Mouse (Mus musculus) testis, adult 2 months (tissue): Measurements from ENCODE around the gene Tex37. TPM values are rescaled to one million over a fixed set of nuclear protein-coding genes. Genes with fewer than 3 reads are reported as not detected.

ENCODE experiments used
- H3K27ac ChIP-seq: fragments of 200-500 bp; 2 replicates; pipeline ENCODE4 v1.5.1; 2012; ENCODE audit warnings: low read depth, low read length; ENCODE audit not compliant: control insufficient read depth, insufficient read depth
- H3K27me3 ChIP-seq: fragments of 200-500 bp; 2 replicates; pipeline ENCODE4 v1.6.1; 2012; ENCODE audit warnings: mild to moderate bottlenecking, low read length, moderate library complexity; ENCODE audit not compliant: control insufficient read depth, insufficient read depth
- H3K36me3 ChIP-seq: fragments of 200-500 bp; 2 replicates; pipeline ENCODE4 v1.6.1; 2012; ENCODE audit warnings: mild to moderate bottlenecking, low read length; ENCODE audit not compliant: control insufficient read depth, insufficient read depth
- H3K4me1 ChIP-seq: fragments of 200-500 bp; 2 replicates; pipeline ENCODE4 v1.6.1; 2012; ENCODE audit warnings: low read length; ENCODE audit not compliant: control insufficient read depth, insufficient read depth
- H3K4me3 ChIP-seq: fragments of 200-500 bp; 2 replicates; pipeline ENCODE4 v1.5.1; 2012; ENCODE audit warnings: low read depth, mild to moderate bottlenecking, low read length, moderate library complexity, mixed read lengths; ENCODE audit not compliant: control insufficient read depth
- CTCF ChIP-seq: fragments of 200-500 bp; IDR thresholded peaks from 2 replicates; pipeline ENCODE4 v1.5.1; 2012; ENCODE audit warnings: low read depth, mild to moderate bottlenecking, inconsistent platforms, low read length, moderate library complexity; ENCODE audit not compliant: control insufficient read depth, insufficient read depth, insufficient replicate concordance
- POLR2A ChIP-seq: fragments of 200-500 bp; IDR thresholded peaks from 2 replicates; pipeline ENCODE4 v1.6.1; 2012; ENCODE audit warnings: low read depth, mild to moderate bottlenecking, inconsistent platforms, low read length, moderate library complexity; ENCODE audit not compliant: control insufficient read depth
- polyA plus RNA-seq: library from polyadenylated mRNA; depleted of rRNA; stranded (reverse); fragments of >200 nt; gene quantifications from 2 replicates; pipeline ENCODE4 v1.2.3, GENCODE M21; 2012

The Tex37 gene
- polyA plus RNA-seq, 1 experiment, result 420 TPM

GRCm38 (mm10) chr6:70911668-70912395 lies 6.9 kb downstream of the Tex37 start:
- Histone ChIP-seq H3K36me3 (no peaks in the 10 kb centered on the region), H3K4me1 (peaks cover 2% of the 10 kb centered on the region; the same call in 1 of the 2 replicates), H3K4me3 (no peak overlapping the region), H3K27me3 (no peaks in the 10 kb centered on the region), H3K27ac (no peak overlapping the region)
- TF ChIP-seq CTCF (no peak), POLR2A (no peak)

- Histone ChIP-seq H3K36me3 (no peaks in the 10 kb centered on the region), H3K4me3 (no peak overlapping the region), H3K4me1 (peaks cover 2% of the 10 kb centered on the region; the same call in 1 of the 2 replicates), H3K27me3 (no peaks in the 10 kb centered on the region), H3K27ac (no peak overlapping the region)
- no peak for TF ChIP-seq CTCF
- no peak for TF ChIP-seq POLR2A
These were observed 8.4 kb downstream of the Tex37 start for GRCm38 (mm10) chr6:70910285-70910684.

DNA sequence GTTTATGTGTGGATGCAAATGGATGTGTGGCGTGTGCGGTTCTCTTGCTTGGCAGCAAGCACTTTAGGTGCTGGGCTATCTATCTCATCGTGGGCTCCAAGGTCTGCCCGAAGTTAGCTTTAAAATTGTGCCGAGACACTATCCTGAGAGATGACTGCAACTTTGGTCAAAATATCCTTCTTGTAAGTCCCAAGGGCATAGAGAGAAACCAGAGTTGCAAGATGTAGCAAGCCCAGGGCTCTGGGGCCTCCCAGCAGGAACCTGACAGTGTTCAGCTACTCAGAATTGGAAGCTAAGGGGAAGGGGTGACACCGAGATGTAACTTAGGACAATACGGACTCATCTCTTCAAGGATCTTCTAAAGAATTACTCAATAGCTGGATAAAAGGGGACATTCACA lies 9.2 kb downstream of the Tex37 start:
- peaks cover 2% of the 10 kb centered on the region; the same call in 1 of the 2 replicates for H3K4me1 ChIP-seq
- TF ChIP-seq CTCF (no peak), POLR2A (no peak)
- H3K27me3 ChIP-seq, result no peaks in the 10 kb centered on the region
- H3K4me3 ChIP-seq, result no peak overlapping the region
- no peak overlapping the region for H3K27ac ChIP-seq
- H3K36me3 ChIP-seq, result no peaks in the 10 kb centered on the region

GRCm38 (mm10) chr6:70903689-70904088 lies 15.0 kb downstream of the Tex37 start:
- Histone ChIP-seq H3K27ac (no peak overlapping the region), H3K27me3 (no peaks in the 10 kb centered on the region), H3K4me1 (no peaks in the 10 kb centered on the region), H3K4me3 (no peak overlapping the region), H3K36me3 (no peaks in the 10 kb centered on the region)
- TF ChIP-seq POLR2A (no peak), CTCF (no peak)

DNA sequence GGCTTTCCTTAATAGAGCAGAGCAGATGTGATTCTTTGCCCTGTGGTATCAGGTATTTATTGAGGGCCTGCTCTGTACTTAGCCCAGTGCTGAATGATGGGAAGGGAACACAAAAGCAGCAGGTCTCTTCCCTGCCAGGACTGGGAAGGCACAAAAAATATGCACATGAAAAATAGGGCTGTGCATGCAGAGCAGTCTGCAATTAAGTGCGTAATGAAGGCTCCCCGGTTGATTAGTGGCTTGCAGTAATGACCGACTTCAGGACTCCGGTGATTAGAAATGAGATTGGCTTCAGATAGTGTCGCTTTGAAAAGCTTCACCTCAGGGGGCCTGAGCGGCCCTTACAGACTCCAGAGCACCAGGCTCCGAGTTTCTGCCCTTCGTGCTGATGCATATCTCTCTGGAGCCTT lies 19.1 kb downstream of the Tex37 start:
- Histone ChIP-seq H3K27ac (no peak overlapping the region), H3K36me3 (no peaks in the 10 kb centered on the region), H3K27me3 (no peaks in the 10 kb centered on the region), H3K4me3 (no peak overlapping the region), H3K4me1 (no peaks in the 10 kb centered on the region)
- TF ChIP-seq CTCF (no peak), POLR2A (no peak)

DNA sequence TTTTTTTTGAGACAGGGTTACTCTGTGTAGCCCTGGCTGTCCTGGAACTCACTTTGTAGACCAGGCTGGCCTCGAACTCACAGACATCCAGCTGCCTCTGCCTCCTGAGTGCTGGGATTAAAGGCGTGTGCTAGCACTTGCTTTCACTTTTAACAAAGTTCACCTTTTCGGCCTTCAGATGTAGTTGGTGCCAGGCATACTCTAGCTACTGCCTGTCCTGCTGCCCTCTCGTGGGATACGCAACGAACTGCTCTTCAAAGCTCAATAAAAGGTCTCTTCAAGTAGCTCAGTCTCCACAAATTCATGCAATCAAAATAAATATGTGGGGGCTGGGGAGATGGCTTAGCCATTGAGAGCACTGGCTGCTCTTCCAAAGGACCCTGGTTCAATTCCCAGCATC lies 20.6 kb downstream of the Tex37 start:
- no peaks in the 10 kb centered on the region for H3K4me1 ChIP-seq
- no peak overlapping the region for H3K27ac ChIP-seq
- TF ChIP-seq POLR2A (no peak), CTCF (no peak; the same call in 1 of the 2 replicates)
- no peak overlapping the region for H3K4me3 ChIP-seq
- no peaks in the 10 kb centered on the region for H3K27me3 ChIP-seq
- H3K36me3 ChIP-seq, result no peaks in the 10 kb centered on the region

DNA sequence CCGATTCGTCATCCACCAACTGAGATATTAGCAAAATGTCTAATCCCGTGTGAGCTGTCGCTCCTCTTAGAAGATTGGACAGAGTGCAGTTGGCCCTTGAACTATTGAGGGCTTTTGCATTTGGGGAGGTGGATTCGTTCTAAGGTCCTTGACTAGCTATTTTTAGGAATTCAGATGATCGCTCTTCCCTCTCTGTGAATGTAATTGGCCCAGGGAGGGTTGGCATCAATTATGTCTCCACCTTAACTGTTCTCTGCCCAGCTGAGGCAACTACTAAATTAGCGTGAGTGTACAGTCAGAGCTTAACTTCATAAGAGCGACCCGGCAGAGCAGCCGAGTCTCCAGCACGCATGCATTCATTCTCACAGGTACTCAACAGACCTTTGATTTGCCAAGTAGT lies 30.7 kb downstream of the Tex37 start:
- H3K4me3 ChIP-seq, result no peak overlapping the region
- H3K27me3 ChIP-seq, result no peaks in the 10 kb centered on the region
- no peaks in the 10 kb centered on the region for H3K36me3 ChIP-seq
- no peaks in the 10 kb centered on the region for H3K4me1 ChIP-seq
- TF ChIP-seq POLR2A, result no peak
- no peak for TF ChIP-seq CTCF
- H3K27ac ChIP-seq, result no peak overlapping the region

DNA sequence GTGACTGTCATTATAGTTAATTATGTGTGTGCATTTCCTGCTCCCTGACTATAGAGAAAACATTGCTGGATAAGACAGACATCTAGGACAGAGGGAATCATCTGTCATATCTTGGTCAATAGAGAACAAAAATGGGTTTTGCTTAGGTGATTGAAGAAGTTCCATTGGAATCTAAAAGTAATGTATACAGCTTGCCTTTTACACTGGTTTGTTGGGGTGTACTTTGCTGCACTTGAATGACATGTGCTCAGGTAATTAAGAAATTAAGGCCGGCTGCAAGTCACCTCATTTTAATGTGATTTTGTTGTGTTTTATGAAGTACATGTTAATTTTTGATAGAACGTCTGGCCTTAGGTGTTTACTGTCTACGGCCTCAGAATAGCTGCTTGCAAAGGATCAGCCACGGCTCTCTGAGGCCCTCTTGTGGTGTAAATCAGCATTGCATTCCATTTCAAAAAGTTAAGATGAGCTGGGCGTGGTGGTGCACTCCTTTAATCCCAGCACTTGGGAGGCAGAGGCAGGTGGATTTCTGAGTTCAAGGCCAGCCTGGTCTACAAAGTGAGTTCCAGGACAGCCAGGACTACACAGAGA lies 37.9 kb downstream of the Tex37 start:
- H3K4me3 ChIP-seq, result no peak overlapping the region
- H3K36me3 ChIP-seq, result no peaks in the 10 kb centered on the region
- TF ChIP-seq CTCF (peak; percentile 58; the same call in 1 of the 2 replicates), POLR2A (no peak)
- no peaks in the 10 kb centered on the region for H3K4me1 ChIP-seq
- H3K27me3 ChIP-seq, result no peaks in the 10 kb centered on the region
- no peak overlapping the region for H3K27ac ChIP-seq
